Mouse (Mus musculus) C2C12 (cell line): Measurements from ENCODE around the gene Ccl7. TPM values are rescaled to one million over a fixed set of nuclear protein-coding genes. Genes with fewer than 3 reads are reported as not detected.

ENCODE experiments used
- H3K27me3 ChIP-seq: one replicate; pipeline ENCODE4 v1.6.1; 2011; ENCODE audit not compliant: control insufficient read depth, insufficient read depth, insufficient read length
- H3K36me3 ChIP-seq: one replicate; pipeline ENCODE4 v1.6.1; 2011; ENCODE audit not compliant: control insufficient read depth, insufficient read depth
- H3K4me3 ChIP-seq: one replicate; pipeline ENCODE4 v1.5.1; 2011; ENCODE audit warnings: mild to moderate bottlenecking, control low read depth; ENCODE audit not compliant: poor library complexity, insufficient read depth, severe bottlenecking
- H3K79me2 ChIP-seq: one replicate; pipeline ENCODE4 v1.6.1; 2011; ENCODE audit not compliant: control insufficient read depth, insufficient read depth
- H3K79me3 ChIP-seq: one replicate; pipeline ENCODE4 v1.6.1; 2011; ENCODE audit warnings: low read depth, control low read depth
- H3ac ChIP-seq: one replicate; pipeline ENCODE3; 2011; ENCODE audit warnings: low read depth; ENCODE audit not compliant: control insufficient read depth, insufficient read length
- CEBPB ChIP-seq: IDR thresholded peaks from one replicate; pipeline ENCODE4 v1.6.1; 2011; ENCODE audit warnings: low read depth, mild to moderate bottlenecking, control low read depth, moderate library complexity
- CTCF ChIP-seq: IDR thresholded peaks from one replicate; pipeline ENCODE4 v1.5.1; 2011; ENCODE audit not compliant: control insufficient read depth, insufficient read depth, insufficient read length
- FOSL1 ChIP-seq: IDR thresholded peaks from one replicate; pipeline ENCODE4 v1.8.0; 2011; ENCODE audit warnings: mild to moderate bottlenecking, low read length; ENCODE audit not compliant: poor library complexity, insufficient read depth, severe bottlenecking
- MAX ChIP-seq: IDR thresholded peaks from one replicate; pipeline ENCODE4 v1.6.1; 2011; ENCODE audit warnings: mild to moderate bottlenecking, control low read depth
- MYOD1 ChIP-seq: IDR thresholded peaks from one replicate; pipeline ENCODE4 v1.6.1; 2011; ENCODE audit warnings: low read depth; ENCODE audit not compliant: control insufficient read depth, insufficient read length
- MYOG ChIP-seq: IDR thresholded peaks from one replicate; pipeline ENCODE4 v1.6.1; 2011; ENCODE audit not compliant: control insufficient read depth, insufficient read length; ENCODE audit errors: extremely low read depth
- USF1 ChIP-seq: IDR thresholded peaks from one replicate; pipeline ENCODE4 v1.6.1; 2011; ENCODE audit warnings: low read depth, mild to moderate bottlenecking, control low read depth, moderate library complexity
- polyA plus RNA-seq: library from polyadenylated mRNA; unstranded; fragments of >200 nt; fragmentation: generic; extraction: Trizol; gene quantifications from one replicate; pipeline ENCODE4 v1.2.1, GENCODE M21; 2012; ENCODE audit warnings: missing spikeins

Gene Ccl7
- polyA plus RNA-seq, 1 experiment = 14.8 TPM

DNA sequence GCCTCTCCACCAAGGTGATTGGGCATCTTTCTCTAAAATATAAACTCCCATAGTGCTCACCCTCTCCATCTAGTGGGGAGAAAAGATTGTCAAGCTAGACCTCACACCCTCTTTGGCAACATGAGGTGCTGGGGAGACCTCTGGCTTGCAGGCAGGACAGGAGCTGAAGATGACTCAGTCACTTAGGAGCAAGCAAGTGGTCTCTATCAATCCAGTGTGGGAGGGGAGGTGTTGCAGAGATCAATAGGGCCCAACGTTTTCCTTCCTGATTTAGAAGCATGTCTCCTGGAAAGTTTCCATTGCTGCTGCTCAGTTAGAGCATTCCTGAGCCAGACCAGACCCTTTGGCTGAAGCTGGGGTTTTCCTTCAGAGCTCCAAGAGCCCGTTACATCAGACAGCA, 7.0 kb upstream of the Ccl7 start, which contains the start of gene Gm17268:
Gene Gm17268, minus strand, starts transcription at position 28 of the 400 bp plus-strand sequence.
- Histone ChIP-seq H3K79me3 (peaks cover 5% of the 10 kb centered on the region), H3K4me3 (no peak within 1 kb of the TSS), H3K36me3 (peaks cover 11% of the 10 kb centered on the region), H3K79me2 (peaks cover 15% of the 10 kb centered on the region), H3K27me3 (no peaks in the 10 kb centered on the region), H3ac (no peak within 1 kb of the TSS)
- TF ChIP-seq MYOD1 (no peak), MAX (no peak), FOSL1 (no peak), CTCF (no peak), CEBPB (no peak), USF1 (no peak), MYOG (no peak)

DNA sequence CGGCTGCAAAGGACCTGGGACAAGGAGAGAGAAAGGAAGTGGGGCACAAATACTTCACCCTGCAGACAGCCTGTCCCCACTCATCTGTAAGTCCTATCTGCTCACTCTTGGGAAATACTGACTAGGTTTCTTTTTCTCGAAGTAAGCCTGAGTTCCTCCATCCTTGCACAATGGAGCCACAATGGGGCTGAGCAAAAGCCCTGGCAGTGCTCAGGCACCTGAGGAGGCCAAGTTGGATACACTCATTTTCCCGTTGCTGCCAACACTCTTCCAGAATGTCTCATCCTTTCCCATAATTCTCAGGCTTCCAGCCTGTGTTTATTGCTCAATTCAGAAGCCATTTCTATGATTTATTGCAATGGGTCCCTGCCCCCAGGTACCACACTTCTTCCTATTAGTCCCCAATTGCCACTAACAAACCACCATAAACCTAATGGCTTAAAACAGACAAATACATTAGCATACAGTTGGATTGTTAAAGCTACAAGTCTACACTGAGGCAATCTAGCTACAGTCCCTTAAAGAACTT, 6.3 kb upstream of the Ccl7 start:
- Histone ChIP-seq H3K36me3 (peaks cover 11% of the 10 kb centered on the region), H3K27me3 (no peaks in the 10 kb centered on the region), H3K4me3 (no peak overlapping the region), H3ac (no peak overlapping the region), H3K79me3 (peaks cover 5% of the 10 kb centered on the region), H3K79me2 (peaks cover 15% of the 10 kb centered on the region)
- TF ChIP-seq CEBPB (peak; percentile 78), CTCF (no peak)

DNA sequence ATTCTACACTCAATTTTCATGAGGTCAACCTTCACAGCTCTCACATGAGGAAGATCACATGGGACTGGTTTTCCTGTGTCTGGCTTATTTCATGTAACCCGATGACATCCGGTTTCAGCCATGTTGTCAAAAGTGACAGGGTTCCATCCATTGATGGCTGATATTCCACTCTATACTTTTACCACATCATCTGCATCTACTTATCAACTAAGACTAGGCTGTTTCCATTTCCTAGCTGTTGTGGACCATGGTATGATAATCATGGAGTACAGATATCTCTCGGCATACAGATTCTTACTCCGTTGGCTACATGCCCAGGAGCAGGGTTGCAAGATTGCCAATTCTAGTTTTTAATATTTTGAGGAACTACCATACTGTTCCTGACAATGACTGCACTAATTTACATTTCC, 3.8 kb upstream of the Ccl7 start:
- H3K79me2 ChIP-seq = peaks cover 14% of the 10 kb centered on the region
- H3ac ChIP-seq = no peak overlapping the region
- TF ChIP-seq MAX = no peak
- TF ChIP-seq MYOD1 = no peak
- peaks cover 1% of the 10 kb centered on the region for H3K79me3 ChIP-seq
- no peaks in the 10 kb centered on the region for H3K27me3 ChIP-seq
- no peak overlapping the region for H3K4me3 ChIP-seq
- peaks cover 10% of the 10 kb centered on the region for H3K36me3 ChIP-seq

DNA sequence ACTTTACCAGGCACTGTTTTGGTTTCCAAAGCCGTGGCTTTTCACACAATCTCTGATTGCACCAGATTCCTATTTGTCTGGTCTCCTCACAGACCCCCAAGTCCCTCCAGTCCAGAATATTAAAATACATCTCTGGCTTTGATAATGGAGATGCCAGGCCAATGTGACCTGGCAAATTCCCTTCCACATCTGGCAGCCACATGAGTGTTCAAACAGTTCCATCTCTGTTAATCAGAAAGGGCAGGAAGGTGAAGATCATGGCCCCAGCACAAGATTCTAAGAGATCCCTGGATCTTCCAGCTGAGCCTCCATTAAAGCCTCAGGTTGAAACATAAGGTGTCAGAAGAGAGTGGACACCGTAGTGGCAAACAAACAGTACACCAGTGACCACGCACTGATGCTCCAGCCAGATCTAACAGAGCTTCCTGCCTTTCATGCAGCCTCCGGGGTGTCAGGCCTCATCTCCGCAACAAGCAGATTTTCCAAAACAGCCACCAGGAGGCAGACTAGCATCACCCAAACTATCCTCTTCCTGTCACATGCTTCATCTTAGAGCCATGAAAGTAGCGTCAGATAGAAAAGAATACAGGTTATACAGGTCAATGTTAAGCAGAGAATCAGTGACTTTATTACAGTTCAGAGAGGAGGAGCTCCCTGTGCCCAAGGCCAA, 2.4 kb downstream of the Ccl7 start:
- Histone ChIP-seq H3K27me3 (no peaks in the 10 kb centered on the region), H3K36me3 (peaks cover 10% of the 10 kb centered on the region), H3K4me3 (no peak overlapping the region), H3K79me2 (peaks cover 13% of the 10 kb centered on the region), H3ac (no peak overlapping the region), H3K79me3 (no peaks in the 10 kb centered on the region)
- TF ChIP-seq MYOG (no peak), USF1 (peak; percentile 83), CEBPB (no peak), FOSL1 (no peak), CTCF (peak; percentile 55), MYOD1 (no peak), MAX (no peak)

DNA sequence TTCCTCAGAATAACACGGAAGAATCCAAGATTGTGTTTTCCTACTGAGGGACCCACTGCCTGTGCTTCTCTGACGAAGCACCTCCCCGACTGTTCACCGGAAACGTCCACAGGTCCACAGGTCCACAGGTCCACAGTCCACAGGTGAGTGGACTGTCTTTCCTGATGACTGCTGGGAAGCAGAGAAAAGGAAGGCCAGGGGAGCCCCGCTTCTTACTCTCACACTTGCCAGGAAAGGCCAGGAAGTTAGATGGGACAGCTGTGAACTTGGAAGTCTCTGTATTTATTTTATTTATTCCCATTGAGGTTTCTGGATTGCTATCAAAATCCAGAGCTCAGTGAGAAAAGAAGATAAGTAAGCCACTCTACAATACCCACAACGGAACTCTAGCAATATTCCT, 8.3 kb downstream of the Ccl7 start:
- Histone ChIP-seq H3K36me3 (no peaks in the 10 kb centered on the region), H3ac (no peak overlapping the region), H3K27me3 (no peaks in the 10 kb centered on the region), H3K4me3 (no peak overlapping the region), H3K79me3 (no peaks in the 10 kb centered on the region), H3K79me2 (no peaks in the 10 kb centered on the region)
- TF ChIP-seq MYOG (no peak), CEBPB (no peak), USF1 (no peak), MYOD1 (no peak), FOSL1 (no peak)

DNA sequence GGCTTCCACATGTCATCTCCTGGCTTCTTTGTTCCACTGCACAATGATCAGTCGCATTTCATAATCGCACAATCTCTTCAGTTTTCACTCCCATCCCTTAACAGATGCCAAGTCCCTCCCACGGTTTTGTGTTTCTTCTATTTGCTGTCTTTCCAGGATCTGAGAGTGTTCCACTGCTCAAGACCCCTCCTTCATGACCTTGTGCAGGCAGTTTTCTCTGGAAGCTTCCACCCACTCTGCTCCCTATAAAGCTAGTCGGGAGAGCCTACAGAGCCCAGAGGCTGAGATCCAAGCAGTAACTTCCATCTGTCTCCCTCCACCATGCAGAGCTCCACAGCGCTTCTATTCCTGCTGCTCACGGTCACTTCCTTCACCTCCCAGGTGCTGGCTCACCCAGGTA, 12.1 kb downstream of the Ccl7 start, which contains the start of gene Ccl11:
Gene Ccl11, plus strand, starts transcription at position 178 of the 400 bp plus-strand sequence.
- Histone ChIP-seq H3K79me2 (no peaks in the 10 kb centered on the region), H3K36me3 (no peaks in the 10 kb centered on the region)

More for the DNA sequence above, 12.1 kb downstream of the Ccl7 start, which contains the start of gene Ccl11:
- H3K79me3 ChIP-seq = no peaks in the 10 kb centered on the region
- TF ChIP-seq CEBPB (no peak), CTCF (no peak), MYOD1 (no peak), MYOG (no peak), MAX (no peak), FOSL1 (no peak), USF1 (no peak)
- H3ac ChIP-seq = no peak within 1 kb of the TSS
- no peak within 1 kb of the TSS for H3K4me3 ChIP-seq
- H3K27me3 ChIP-seq = no peaks in the 10 kb centered on the region
